Mouse (Mus musculus) right cerebral cortex, postnatal 36 days (tissue): ENCODE measurements around the gene Psmf1.

ENCODE experiments used
- DNase-seq, 2 experiments: peaks; one replicate each; pipeline ENCODE4 v3.0.0; 2022; ENCODE audit warnings: low spot score in 2 of 2, mixed read lengths in 1 of 2

The Psmf1 gene

GRCm38 (mm10) chr2:151743845-151744244, at the start of gene Psmf1:
Gene Psmf1 (minus strand): TSS chr2:151744186.
- no peak for DNase-seq

- no peak for DNase-seq
Measured at GRCm38 (mm10) chr2:151791156-151791555, 47.2 kb upstream of the Psmf1 start.

DNA sequence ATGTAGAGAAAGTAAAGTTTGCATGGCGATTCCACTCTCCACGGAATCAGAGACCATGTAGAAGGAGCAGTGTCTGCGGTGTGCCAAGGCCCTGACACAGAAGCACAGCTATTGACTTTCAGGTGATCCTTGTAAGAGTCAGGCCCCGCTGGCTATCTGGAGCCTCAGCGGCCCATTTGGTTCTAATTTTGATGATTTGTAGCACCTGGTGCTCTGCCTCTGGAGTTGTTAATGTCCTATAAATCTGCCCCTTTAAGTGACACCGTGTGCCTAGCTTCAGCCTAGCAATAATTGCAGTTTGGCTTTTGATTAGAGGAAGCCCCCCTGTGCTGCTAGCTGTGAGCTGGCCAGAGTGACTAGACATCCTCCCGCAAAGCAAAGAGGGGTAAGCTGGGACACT, 46.2 kb upstream of the Psmf1 start:
- no peak for DNase-seq

DNA sequence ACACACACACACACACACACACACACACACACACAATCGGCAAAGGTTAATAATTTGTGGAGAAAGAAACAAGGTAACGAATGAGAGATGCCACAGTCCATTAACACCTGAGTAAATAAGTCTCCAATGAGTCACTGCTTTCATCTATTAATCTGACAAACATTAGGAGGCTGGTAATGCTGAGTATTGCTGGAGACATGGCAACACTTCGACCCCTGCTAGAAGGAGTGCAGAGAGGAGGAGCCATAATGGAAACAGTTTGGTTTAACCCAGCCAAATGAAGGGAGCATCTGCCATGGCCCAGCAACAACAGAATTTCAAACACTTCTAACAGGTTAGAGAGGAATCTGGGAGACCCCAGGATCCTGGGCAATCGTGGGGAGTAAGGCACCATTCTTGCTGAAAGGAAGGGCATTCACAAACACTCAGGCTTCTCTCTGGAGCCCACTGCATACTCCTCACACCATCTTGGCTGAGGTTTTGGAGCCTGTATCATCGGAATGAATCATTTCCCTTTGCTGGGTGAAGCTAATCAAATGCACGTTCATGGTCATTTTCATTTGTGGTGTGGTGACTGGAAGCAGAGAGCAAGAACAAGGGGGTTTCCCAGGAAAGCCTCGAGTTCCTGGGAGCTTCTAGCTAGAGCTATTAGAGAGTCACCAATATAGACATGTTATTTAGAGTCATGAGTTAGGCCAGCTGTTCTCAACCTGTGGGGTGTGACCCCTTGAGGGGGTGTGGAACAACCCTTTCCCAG, 44.4 kb upstream of the Psmf1 start:
- no peak for DNase-seq

- no peak for DNase-seq
Measured at GRCm38 (mm10) chr2:151783493-151783892, 39.5 kb upstream of the Psmf1 start.

DNA sequence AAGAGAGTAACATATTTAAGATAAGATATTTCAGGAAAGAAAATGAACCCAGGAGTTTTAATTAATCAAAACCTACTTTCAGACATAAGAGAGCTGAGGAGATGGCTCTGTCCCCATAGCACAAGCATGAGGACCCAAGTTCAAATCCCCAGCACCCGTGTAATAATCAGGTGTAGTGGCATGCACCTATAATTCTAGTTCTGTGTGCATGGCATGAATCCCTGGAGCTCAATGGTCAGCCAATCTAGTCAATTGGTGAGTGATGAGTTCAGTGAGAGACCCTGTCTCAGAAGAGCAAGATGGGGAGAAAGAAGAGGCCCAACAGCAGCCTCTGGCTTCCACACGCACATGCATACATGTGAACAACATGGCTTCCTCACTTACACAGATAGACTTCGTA, 33.4 kb upstream of the Psmf1 start:
- no peak for DNase-seq

DNA sequence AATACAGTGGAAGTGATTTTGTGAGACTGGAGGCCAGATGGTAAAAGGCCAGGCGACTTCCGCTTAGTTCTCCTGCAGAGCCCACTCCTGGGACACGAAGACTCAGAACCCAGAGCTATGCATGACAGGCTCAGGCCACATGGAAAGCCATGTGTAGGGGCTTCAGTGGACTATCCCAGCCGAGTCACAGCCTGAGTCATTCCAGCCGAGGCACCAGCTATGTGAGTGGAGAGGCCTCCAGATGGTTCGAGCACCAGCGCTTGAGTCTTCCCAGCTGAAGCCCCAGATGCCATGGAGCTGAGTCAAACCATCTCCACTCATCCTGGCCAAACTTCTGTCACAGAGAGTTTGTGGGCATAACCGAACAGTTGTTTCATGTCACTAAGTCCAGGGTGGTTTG, 29.5 kb upstream of the Psmf1 start:
- DNase-seq = peak in 1 of 2 experiments; percentile 1

DNA sequence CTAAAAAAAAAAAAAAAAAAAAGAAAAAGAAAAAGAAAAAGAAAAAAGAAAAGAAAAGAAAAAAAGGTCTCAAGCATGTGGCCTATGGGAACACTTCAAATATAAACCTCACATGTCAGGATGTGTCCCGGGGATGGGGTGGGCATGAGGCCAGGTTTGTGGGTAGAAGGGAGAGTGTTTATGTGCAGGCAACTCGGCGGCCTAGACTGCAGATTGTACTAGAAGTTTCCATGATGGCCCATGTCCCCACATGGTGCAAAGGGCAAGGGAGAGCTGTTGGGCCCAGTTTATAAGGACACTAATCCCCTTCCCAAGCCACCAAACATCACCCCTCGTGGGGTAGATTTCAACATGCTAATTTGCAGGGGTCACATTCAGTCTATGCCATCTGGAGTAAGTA, 28.2 kb upstream of the Psmf1 start:
- DNase-seq = no peak

GRCm38 (mm10) chr2:151764557-151764956, 20.6 kb upstream of the Psmf1 start:
- DNase-seq = no peak

GRCm38 (mm10) chr2:151758806-151759353, 14.9 kb upstream of the Psmf1 start:
- no peak for DNase-seq

- DNase-seq = no peak
Measured at GRCm38 (mm10) chr2:151757451-151757850, 13.5 kb upstream of the Psmf1 start.

- DNase-seq = no peak
Measured at GRCm38 (mm10) chr2:151756277-151757061, 12.5 kb upstream of the Psmf1 start.

GRCm38 (mm10) chr2:151751330-151751729, 7.3 kb upstream of the Psmf1 start:
- no peak for DNase-seq

GRCm38 (mm10) chr2:151747847-151748705, 4.1 kb upstream of the Psmf1 start:
- peak in 1 of 2 experiments; percentile 48 for DNase-seq

GRCm38 (mm10) chr2:151742850-151743679, 921 bp downstream of the Psmf1 start:
- DNase-seq = no peak

GRCm38 (mm10) chr2:151742084-151742483, 1.9 kb downstream of the Psmf1 start:
- DNase-seq = no peak

DNA sequence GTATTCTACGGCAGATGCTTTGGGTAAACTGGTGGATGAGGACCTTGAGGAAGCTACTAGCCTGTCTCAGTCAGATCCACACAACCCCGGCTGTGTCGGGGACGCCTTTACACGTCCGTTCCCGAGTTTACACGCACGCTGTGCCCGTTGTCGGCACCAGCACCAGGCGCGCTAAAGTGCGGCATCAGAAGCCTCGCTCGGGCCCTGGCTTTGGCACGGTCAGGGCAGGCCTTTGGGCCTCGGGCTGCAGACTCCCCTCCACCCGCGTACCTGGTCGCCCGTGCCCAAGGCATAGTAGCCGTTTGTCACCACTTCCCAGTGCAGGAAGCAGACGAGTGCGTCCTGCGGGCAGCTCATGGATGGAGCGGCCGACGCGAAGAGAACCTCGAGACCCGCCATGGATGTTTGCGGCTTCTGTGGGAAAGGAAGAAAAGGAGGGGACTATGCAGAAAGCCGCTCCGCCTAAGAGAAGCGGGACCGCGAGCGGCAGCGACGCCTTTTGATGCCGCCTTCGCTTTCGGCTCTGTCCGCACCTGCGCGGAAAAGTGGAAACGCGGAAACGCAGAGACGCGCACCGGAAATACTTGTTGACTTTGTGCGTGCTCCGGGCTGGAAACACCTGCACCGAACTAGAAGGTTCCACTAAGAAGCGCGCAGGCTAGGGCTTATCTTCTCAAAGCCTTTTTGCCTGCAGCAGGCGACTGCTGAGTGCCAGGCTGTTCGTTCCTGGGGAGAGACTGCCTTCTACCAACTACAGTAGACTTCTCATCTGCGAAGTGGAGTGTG, 3.1 kb downstream of the Psmf1 start:
- peak; percentile 81 to 85 for DNase-seq

- no peak for DNase-seq
Measured at GRCm38 (mm10) chr2:151739505-151739904, 4.5 kb downstream of the Psmf1 start.

- DNase-seq = no peak
Measured at GRCm38 (mm10) chr2:151739081-151739480, 4.9 kb downstream of the Psmf1 start.

GRCm38 (mm10) chr2:151738460-151738859, 5.5 kb downstream of the Psmf1 start:
- no peak for DNase-seq
